Mouse (Mus musculus): ENCODE data around the gene Sntb2.

Sntb2 gene

GRCm38 (mm10) chr8:106935324-106935869 is at the start of gene Sntb2:
Gene Sntb2, plus strand, starts transcription at chr8:106935750.
- peak; percentile 94 to 99 for DNase-seq (ENCODE audit: inconsistent age in 2 of 2, low spot score in 1 of 2)

- DNase-seq (ENCODE audit: inconsistent age in 2 of 2, low spot score in 1 of 2), result peak; percentile 70 to 91
These were observed 48.0 kb upstream of the Sntb2 start for GRCm38 (mm10) chr8:106887336-106888189.

DNA sequence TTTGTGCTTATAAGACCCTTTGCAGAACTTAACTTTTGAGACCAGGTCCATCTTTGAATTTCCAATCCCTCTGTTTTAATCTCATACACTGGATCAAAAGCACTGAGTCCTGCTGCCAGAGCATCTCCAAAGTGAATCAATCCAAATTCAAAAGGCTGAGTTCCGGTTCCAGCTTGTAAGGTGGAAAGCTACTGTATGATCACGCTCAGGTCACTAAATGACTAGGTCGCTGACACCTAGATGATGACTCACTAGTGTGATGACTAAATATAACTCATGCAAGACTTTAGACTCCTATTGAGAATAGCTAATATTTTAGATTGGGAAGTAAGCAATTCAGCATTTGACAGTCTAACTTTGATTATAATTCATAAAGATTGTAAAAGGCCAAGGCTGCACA is 46.7 kb upstream of the Sntb2 start:
- DNase-seq (ENCODE audit: inconsistent age in 2 of 2, low spot score in 1 of 2), result peak in 1 of 2 experiments; percentile 64

GRCm38 (mm10) chr8:106892210-106892805 is 43.2 kb upstream of the Sntb2 start:
- DNase-seq (ENCODE audit: inconsistent age in 2 of 2, low spot score in 1 of 2), result peak; percentile 38 to 73

GRCm38 (mm10) chr8:106892806-106893451 is 42.6 kb upstream of the Sntb2 start:
- no peak for DNase-seq (ENCODE audit: inconsistent age in 2 of 2, low spot score in 1 of 2)

DNA sequence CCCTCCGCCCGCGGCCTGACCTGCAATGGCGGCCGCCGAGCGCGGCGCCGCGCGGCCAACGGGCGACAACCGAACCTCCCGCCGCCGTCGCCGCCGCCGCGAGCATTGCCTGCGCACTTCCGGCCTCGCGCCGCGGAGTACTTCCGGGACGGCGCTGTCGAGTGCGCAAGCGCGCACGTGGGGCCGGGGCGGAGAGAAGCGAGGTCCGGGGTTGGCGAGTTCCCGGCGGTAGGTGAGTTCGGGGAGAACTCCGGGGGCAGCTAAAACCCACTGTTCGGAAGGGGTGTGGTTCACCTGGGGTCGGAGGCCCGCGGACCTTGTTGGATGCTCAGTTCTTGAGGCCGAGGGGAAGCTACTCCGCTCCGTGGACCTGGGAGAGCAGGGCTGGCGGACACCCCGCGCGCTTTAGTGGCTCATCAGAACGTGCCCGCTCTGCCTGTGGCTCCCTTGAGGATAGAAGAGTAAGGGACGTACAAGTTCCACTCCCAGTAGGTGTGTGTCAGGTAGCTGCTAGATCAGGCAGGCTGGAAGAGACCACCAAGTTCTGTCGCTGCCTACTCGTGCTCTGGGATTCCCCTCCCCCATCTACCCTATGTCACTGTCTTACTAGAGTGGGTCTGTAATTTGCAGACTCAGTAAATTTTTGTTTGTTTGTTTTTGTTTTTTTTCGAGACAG is 41.9 kb upstream of the Sntb2 start, which contains the start of gene Utp4:
Utp4 (plus strand) TSS at position 156 of the 676 bp plus-strand sequence.
- DNase-seq (ENCODE audit: inconsistent age in 2 of 2, low spot score in 1 of 2), result peak; percentile 91 to 96

- DNase-seq (ENCODE audit: inconsistent age in 2 of 2, low spot score in 1 of 2), result peak in 1 of 2 experiments; percentile 50
These were observed 36.1 kb upstream of the Sntb2 start for GRCm38 (mm10) chr8:106899473-106899872.

GRCm38 (mm10) chr8:106905727-106906480 is 29.6 kb upstream of the Sntb2 start:
- peak; percentile 72 to 92 for DNase-seq (ENCODE audit: inconsistent age in 2 of 2, low spot score in 1 of 2)

GRCm38 (mm10) chr8:106906635-106907034 is 28.9 kb upstream of the Sntb2 start:
- no peak for DNase-seq (ENCODE audit: inconsistent age in 2 of 2, low spot score in 1 of 2)

GRCm38 (mm10) chr8:106907450-106907849 is 28.1 kb upstream of the Sntb2 start:
- no peak for DNase-seq (ENCODE audit: inconsistent age in 2 of 2, low spot score in 1 of 2)

DNA sequence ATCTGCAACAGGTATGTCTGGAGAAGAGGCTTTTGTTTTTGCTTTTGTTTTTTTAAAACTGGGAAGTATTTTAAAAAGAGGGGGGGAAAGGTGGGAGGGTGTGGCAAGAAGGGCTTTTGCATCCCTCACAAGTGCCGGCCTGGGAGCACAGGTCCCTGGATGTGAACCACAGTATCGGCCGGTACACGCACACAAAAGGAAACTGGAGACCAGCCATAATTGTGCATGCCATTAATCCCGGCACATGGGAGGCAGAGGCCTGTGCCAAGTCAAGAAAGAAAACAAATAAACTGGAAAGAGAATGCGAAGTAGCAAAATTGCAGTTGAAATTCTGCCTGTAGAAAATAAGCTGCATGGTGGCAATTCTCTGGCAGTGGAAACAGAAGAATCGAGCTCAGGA is 27.3 kb upstream of the Sntb2 start:
- DNase-seq (ENCODE audit: inconsistent age in 2 of 2, low spot score in 1 of 2), result no peak

DNA sequence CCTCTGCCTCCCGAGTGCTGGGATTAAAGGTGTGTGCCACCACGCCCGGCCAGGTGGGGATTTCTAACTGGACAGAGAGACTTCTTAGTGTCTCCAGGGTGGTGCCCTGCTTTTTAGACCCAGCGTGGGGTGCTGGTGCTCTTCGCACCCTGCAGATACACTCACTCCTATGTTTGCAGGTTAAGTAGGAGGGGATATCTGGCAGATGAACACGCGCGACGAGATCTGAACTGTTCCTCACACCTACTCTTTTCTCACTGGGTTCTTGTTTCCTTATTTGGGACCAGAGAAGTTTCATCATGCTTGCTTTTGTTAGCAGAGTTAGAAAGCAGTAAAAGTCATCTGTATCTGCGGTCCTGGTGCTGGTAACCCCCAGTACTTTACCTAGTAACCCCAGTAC is 21.9 kb upstream of the Sntb2 start:
- no peak for DNase-seq (ENCODE audit: inconsistent age in 2 of 2, low spot score in 1 of 2)

- peak; percentile 73 to 78 for DNase-seq (ENCODE audit: inconsistent age in 2 of 2, low spot score in 1 of 2)
These were observed 15.7 kb upstream of the Sntb2 start for GRCm38 (mm10) chr8:106919721-106920394.

- peak in 1 of 2 experiments; percentile 50 for DNase-seq (ENCODE audit: inconsistent age in 2 of 2, low spot score in 1 of 2)
These were observed 15.2 kb upstream of the Sntb2 start for GRCm38 (mm10) chr8:106920395-106920741.

- no peak for DNase-seq (ENCODE audit: inconsistent age in 2 of 2, low spot score in 1 of 2)
These were observed 11.5 kb upstream of the Sntb2 start for GRCm38 (mm10) chr8:106924057-106924456.

- peak in 1 of 2 experiments; percentile 65 for DNase-seq (ENCODE audit: inconsistent age in 2 of 2, low spot score in 1 of 2)
These were observed 10.6 kb upstream of the Sntb2 start for GRCm38 (mm10) chr8:106924904-106925349.

- no peak for DNase-seq (ENCODE audit: inconsistent age in 2 of 2, low spot score in 1 of 2)
These were observed 10.1 kb upstream of the Sntb2 start for GRCm38 (mm10) chr8:106925446-106925845.

- DNase-seq (ENCODE audit: inconsistent age in 2 of 2, low spot score in 1 of 2), result peak in 1 of 2 experiments; percentile 56
These were observed 8.3 kb upstream of the Sntb2 start for GRCm38 (mm10) chr8:106927247-106927646.

- DNase-seq (ENCODE audit: inconsistent age in 2 of 2, low spot score in 1 of 2), result peak in 1 of 2 experiments; percentile 52
These were observed 7.4 kb upstream of the Sntb2 start for GRCm38 (mm10) chr8:106928182-106928581.

Measured in adrenal gland, adult (tissue).